Mouse (Mus musculus) left cerebral cortex, postnatal 36 days (tissue): ENCODE data around the gene Bclaf1. TPM values are rescaled to one million over a fixed set of nuclear protein-coding genes. Genes with fewer than 3 reads are reported as not detected.
A peak's percentile ranks its signal among the peaks of the same experiment; 100 is the strongest.

ENCODE experiments used
- DNase-seq, 2 experiments: peaks; one replicate each; pipeline ENCODE4 v3.0.0; 2021 to 2022; ENCODE audit warnings: low spot score in 2 of 2, mixed read lengths in 1 of 2
- intact Hi-C: fragments of 180-260 bp; cut with DNase I; formaldehyde crosslinking; loops from one replicate; pipeline ENCODE4 v1.15.1; 2025
- total RNA-seq, 2 experiments: library from RNA; stranded (reverse); gene quantifications; 2 replicates each; pipeline ENCODE4 v1.2.3; 2021

Gene Bclaf1
- total RNA-seq, 2 experiments from 2014 or later = 99.9 to 136 TPM

DNA sequence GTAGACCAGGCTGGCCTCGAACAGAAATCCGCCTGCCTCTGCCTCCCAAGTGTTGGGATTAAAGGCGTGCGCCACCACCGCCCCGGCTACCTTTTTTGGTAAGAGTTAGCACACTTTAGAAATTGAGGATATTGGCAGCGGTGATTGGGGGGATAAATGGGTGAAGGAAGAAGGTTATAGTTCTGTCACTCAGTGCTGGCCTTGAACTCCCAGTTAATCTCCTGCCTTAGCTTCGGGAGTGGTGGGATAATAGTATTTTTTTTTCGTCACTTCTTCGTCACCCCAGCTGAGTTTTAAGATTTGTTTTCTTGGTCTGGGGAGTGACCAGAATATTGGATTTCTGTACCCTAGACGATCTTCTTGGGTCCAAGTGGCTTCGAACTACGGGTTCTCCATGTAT, 1.2 kb downstream of the Bclaf1 start:
- intact Hi-C loops = no loop called here
- no peak for DNase-seq

GRCm38 (mm10) chr10:20313941-20314340, 1.7 kb downstream of the Bclaf1 start:
- DNase-seq = no peak
- intact Hi-C loops = no loop called here

- intact Hi-C loops = no loop called here
- DNase-seq = no peak
Observed at GRCm38 (mm10) chr10:20314797-20315196, 2.5 kb downstream of the Bclaf1 start.

DNA sequence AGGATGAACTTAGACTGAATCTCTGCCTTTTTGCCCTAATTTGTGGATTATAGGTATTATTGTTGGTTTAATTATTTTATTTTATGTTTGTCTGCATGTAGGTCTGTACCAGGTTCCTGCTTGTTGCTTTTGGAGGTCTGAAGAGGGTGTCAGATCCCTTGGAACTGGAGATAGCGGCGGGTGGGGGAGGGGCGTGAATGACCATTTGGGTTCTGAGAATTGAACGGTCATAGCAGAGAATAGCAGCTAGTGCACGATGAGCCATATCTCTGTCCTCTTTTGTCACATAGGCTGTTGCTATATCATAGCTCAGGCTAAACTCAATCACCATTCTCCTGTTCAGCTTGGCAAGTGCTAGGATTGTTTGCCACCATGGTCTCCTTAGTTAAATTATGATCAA, 5.2 kb downstream of the Bclaf1 start:
- intact Hi-C loops = no loop called here
- no peak for DNase-seq

DNA sequence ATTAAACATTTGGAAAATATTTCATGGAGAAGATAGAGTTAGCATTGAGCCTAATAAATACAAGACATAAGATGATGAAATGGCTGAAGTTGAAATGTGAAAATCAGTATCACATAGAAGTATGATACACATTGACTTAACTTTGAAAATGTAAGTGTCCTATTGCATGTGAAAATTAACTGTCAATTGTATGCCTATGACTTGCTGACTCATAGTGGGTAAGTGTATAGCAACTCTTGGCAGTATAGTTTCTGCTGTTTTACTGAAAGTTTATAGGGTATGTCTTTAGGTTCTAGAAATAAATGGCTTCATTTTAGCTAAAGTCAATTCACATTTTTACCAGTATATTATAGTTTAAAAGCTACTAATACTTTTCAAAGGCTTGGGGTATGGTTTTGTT, 14.0 kb downstream of the Bclaf1 start:
- no peak for DNase-seq
- intact Hi-C loops = no loop called here

DNA sequence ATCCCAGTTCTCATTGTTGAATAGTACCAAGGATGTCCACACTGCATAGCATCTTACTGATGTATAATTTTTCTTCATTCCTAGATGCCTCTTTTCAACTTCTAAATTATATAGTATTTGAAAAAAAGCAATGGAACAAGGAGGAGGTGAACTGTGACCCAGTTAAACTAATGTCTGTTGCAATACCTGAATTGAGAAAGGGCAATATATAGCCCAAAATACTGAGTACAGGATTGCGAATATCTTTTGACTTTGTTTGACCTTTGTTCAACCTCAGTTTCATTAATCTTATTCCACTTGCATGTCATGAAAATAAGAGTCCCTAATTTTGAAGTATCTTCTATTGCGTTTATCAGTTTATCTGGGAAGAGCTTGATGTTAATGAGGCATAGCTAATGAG, 19.0 kb downstream of the Bclaf1 start:
- intact Hi-C loops = no loop called here
- DNase-seq = no peak

- no peak for DNase-seq
- intact Hi-C loops = no loop called here
Observed at GRCm38 (mm10) chr10:20337872-20338271, 25.6 kb downstream of the Bclaf1 start.

- intact Hi-C loops = no loop called here
- DNase-seq = no peak
Observed at GRCm38 (mm10) chr10:20345736-20346135, 33.5 kb downstream of the Bclaf1 start.

DNA sequence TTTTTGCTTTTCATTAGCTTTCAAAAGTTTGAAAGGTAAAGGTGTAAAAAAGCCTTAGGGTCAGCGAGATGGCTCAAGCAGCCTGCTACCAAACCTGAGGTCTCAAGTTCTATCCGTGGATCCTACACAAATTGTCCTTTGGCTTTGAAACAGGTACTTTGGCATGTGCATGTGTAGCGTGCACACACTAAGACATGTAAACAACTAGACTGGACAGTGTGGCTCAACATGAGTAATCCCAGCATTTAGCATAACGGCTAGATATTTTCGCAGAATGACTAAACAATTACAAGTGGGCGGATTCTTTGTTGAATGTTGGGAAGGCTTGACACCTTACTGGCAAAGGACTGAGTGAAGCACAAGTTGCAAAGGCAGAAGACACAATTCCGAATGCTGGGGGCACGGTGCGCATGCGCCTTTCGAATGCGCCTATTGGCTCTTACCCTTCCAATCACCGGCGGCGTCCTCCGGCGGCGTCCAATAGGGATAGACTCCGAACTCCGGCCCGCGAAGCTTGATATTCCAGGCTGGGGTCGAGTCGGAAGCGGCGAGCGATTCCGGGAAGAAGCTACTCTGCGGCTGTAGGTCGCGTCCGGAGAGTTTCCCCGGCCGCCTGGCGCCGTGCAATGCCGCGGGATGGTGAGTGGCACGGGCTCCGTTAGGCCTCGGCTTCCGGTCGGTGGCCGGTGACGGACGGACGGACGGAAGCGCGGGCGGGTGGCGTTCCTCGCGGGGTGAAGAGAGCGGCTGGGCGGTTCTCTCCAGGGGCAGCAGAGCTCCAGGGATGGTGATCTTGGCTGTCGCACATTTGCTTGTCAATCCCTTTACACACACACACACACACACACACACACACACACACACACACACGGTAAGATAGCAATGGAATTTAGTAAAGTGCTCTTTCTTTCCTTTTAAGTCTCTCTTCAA, 35.3 kb downstream of the Bclaf1 start, which contains the start of gene Mtfr2:
Mtfr2 (plus strand) TSS at position 486 of the 930 bp plus-strand sequence.
- DNase-seq = peak; percentile 91 to 94
- intact Hi-C loops = no loop called here

DNA sequence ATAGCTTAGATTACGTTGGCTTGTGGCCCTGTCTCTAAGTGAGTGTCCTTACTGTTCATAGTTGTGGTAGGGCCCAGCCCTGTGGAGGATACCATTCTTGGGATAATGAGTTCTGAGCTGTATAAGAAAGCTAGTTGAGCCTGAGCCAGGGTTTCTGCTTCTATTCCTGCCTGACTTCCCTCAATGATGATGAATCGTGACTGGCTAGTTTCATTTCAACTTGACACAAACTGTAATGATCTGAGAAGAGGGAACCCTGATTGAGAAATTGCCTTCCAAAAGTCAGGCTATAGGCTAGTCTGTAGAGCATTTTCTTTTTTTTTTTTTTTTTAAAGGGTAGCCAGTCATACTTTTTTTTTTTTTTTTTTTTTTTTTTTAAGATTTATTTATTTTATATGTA, 36.6 kb downstream of the Bclaf1 start:
- intact Hi-C loops = no loop called here
- DNase-seq = no peak

DNA sequence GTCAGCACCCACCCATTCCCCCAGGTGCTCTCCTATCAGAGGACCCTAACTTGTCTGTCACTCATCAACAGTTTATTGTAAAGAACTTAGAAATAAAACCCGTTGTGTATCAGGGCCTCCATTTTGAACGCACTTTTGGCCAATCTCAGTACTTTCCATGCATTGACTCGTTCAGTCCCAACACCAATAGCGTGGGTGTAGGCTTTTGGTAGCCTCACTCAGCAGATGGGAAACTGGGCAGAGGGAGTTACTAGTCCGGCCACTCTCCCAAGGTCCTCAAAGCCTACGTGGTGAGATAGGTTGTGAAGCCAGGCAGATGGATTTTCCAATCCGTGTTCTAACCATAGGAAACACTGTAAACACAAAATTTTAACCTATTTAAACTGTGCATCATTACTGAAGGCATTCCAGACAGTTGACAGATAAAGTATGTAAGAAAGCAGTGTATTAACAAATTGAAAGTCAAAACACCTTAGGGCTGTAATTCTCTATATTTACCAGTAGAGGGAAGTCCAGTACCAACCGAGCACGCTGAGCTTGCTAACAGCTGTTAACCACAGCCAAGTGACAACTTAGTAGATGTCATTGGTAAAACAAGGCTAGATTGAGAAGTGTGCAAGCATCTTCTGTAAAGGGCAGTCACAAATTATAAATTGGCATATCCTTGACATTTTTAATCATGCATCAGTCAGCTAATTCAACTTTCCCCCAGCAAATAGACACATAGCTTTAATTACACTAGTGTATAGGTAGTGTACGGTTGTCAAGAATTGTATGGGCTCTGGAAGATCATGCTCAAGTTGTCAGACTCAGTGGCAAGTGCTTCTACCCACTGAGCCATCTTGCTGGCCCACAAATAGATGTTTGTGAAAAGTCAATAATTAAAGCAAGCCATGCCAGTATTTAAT, 49.5 kb downstream of the Bclaf1 start:
- DNase-seq = no peak
- intact Hi-C loops = loop anchor here (5.0 kb wide), 2 partner anchors 566 to 586 kb away; no protein-coding TSS in a partner anchor

GRCm38 (mm10) chr10:20362450-20363118, 50.3 kb downstream of the Bclaf1 start:
- intact Hi-C loops = loop anchor here (5.0 kb wide), 2 partner anchors 565 to 585 kb away; no protein-coding TSS in a partner anchor
- DNase-seq = no peak

DNA sequence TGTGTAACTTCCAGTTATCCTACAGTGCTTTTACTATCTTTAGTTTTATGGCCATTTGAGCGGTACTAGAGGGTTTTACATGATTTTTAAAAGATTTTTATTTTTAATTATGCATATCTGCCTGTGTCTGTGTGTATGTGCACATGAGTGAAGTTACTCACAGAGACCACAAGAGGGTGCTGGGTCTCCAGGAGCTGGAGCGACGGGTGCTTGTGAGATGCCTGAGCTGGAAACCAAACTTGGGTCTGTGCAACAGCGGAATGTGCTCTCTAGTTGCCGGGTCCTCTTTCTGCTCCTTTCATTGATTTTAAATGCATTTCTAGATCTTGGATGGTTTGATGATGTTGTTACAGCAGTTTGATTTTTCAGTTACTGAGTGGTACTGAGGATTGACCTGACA, 59.8 kb downstream of the Bclaf1 start:
- intact Hi-C loops = no loop called here
- DNase-seq = no peak

GRCm38 (mm10) chr10:20377621-20378020, 65.4 kb downstream of the Bclaf1 start:
- intact Hi-C loops = no loop called here
- no peak for DNase-seq

- DNase-seq = no peak
- intact Hi-C loops = no loop called here
Observed at GRCm38 (mm10) chr10:20379071-20379735, 66.9 kb downstream of the Bclaf1 start.

DNA sequence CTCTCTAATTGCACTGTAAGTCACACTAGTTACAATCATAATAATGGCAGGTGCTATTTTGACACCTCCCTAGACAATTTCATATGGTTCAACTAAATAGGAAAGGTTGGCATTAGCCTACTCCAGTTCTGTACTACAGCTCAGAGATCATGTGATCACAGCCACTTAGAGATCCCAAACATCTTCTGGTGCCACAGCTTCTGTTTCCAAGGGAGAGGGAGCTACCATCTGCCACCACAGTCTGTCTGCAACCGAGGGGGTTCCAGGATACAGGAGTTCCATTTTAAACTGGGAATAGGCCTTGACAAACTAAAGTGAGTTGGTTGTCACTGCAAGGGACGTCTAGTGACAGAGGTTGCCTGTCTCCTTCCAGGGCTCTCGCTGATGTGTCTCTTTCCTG, 68.5 kb downstream of the Bclaf1 start:
- intact Hi-C loops = no loop called here
- peak; percentile 30 to 44 for DNase-seq

GRCm38 (mm10) chr10:20381352-20381751, 69.1 kb downstream of the Bclaf1 start:
- no peak for DNase-seq
- intact Hi-C loops = no loop called here

DNA sequence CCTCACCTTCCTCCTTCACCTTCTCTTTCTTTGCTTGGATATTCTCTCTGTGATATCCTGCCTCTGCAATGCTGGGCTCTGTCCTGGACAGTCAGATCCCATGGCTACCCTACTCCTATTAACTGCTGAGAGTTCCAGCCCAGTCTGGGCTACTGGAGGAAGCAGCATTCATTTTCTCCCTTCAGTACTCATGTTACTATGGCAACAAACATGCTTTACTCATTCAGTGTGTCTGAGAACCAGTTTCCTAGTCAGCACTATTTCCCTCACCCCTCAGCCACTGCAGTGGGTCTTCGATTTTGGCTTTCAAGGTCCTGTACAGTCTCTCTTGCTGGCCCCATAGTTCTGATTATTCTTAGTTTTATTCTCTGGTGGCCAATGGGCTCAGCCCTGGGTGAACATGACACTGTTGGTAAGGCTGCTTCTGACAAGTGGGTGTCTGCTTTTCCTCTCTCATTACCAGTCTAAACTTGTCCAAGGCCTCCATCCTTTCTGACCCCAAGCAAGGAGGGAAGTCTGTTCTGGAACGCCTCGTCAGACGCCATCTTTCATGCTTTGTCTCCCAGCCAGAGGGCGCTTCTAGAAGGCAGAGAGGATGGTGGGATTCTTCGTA, 70.6 kb downstream of the Bclaf1 start:
- DNase-seq = no peak
- intact Hi-C loops = no loop called here

- intact Hi-C loops = no loop called here
- no peak for DNase-seq
Observed at GRCm38 (mm10) chr10:20390568-20390967, 78.3 kb downstream of the Bclaf1 start.
